8 mouse cellular contexts compared by ENCODE assay signal in the genomic region with DNA sequence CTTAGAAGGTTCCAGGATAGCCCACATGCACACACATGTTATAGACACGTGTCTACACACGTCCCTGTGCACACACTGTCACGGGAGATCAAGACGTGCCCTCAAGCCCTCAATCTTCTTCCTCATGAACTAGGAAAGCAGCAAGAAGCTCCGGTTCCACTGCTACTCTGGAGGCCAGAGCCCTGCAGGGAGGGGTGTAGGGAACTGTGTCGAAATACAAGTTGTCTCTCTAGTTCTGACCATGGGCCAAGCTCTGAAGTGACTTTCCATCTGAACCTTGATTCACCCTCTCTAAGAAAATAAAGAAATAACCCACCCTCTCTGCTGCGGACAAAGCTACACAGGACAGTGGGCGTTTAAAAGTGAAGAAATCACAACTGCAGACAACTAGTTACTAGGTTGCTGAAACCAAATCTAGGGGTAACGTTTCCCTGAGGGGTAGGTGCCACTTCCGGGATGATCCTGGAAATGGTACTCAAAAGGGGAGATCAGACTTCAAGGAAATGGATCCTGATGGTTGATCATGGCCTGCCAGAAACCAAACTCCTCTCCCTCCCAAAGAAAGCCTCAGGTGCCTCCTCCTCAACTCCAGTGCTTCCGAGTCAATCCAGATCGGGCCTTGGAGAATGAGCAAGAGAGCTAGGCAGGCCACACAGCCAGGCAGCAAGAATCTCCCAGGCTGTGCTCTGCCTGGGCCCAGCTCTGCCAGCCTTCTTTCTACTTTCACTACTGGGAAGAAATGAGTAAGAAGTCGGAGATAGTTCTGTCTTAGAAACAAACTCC. TPM values are rescaled to one million over a fixed set of nuclear protein-coding genes. Genes with fewer than 3 reads are reported as not detected.
DNase-seq lines count a peak whose midpoint lies in the region; ATAC-seq and TF ChIP-seq lines count a peak whose summit lies in the region.

No protein-coding gene starts in this region.

- H3K9ac ChIP-seq in forebrain, postnatal 0 days: peak overlapping the region; percentile 83
- H3K9ac ChIP-seq in liver, embryonic 12.5 days: peak overlapping the region; percentile 93
- H3K9ac ChIP-seq in neural tube, embryonic 15.5 days (replicated peaks): peak overlapping the region; percentile 96

- H3K9me3 ChIP-seq in heart, embryonic 10.5 days: no peaks in the 10 kb centered on the region
- H3K9me3 ChIP-seq in forebrain, postnatal 0 days (ENCODE audit: low read length): no peaks in the 10 kb centered on the region
- no peaks in the 10 kb centered on the region for H3K9me3 ChIP-seq in liver, embryonic 12.5 days (replicated peaks)
- H3K9me3 ChIP-seq in neural tube, embryonic 15.5 days (replicated peaks): no peaks in the 10 kb centered on the region

- H3K4me3 ChIP-seq in heart, embryonic 10.5 days: peak overlapping the region; percentile 96
- H3K4me3 ChIP-seq in forebrain, postnatal 0 days (ENCODE audit: low read depth, low read length): peak overlapping the region; percentile 88
- peak overlapping the region; percentile 80 for H3K4me3 ChIP-seq in liver, embryonic 12.5 days
- peak overlapping the region; percentile 90 for H3K4me3 ChIP-seq in neural tube, embryonic 15.5 days (replicated peaks)

- H3K36me3 ChIP-seq in heart, embryonic 10.5 days: peaks cover 35% of the 10 kb centered on the region
- H3K36me3 ChIP-seq in forebrain, postnatal 0 days (ENCODE audit: insufficient read depth): peaks cover 32% of the 10 kb centered on the region
- H3K36me3 ChIP-seq in liver, embryonic 12.5 days: peaks cover 44% of the 10 kb centered on the region
- peaks cover 35% of the 10 kb centered on the region for H3K36me3 ChIP-seq in neural tube, embryonic 15.5 days

- H3K4me1 ChIP-seq in heart, embryonic 10.5 days: peaks cover 23% of the 10 kb centered on the region
- H3K4me1 ChIP-seq in forebrain, postnatal 0 days (ENCODE audit: insufficient read depth): peaks cover 16% of the 10 kb centered on the region
- peaks cover 33% of the 10 kb centered on the region for H3K4me1 ChIP-seq in liver, embryonic 12.5 days
- H3K4me1 ChIP-seq in neural tube, embryonic 15.5 days: peaks cover 47% of the 10 kb centered on the region

- 59% methylated on average over 13 of the region's 13 CpGs for WGBS in heart, embryonic 10.5 days
- 65% methylated on average over 13 of the region's 13 CpGs for WGBS in forebrain, postnatal 0 days
- 58% methylated on average over 13 of the region's 13 CpGs for WGBS in liver, embryonic 12.5 days (ENCODE audit: insufficient replicate concordance)
- 67% methylated on average over 13 of the region's 13 CpGs for WGBS in neural tube, embryonic 15.5 days

- H3K27ac ChIP-seq in heart, embryonic 10.5 days: peak overlapping the region; percentile 97
- no peak overlapping the region for H3K27ac ChIP-seq in forebrain, postnatal 0 days (ENCODE audit: low read depth, low read length)
- H3K27ac ChIP-seq in liver, embryonic 12.5 days: peak overlapping the region; percentile 90
- H3K27ac ChIP-seq in neural tube, embryonic 15.5 days (replicated peaks): peak overlapping the region; percentile 90

- no peak for TF ChIP-seq CTCF in forebrain, postnatal 0 days (IDR thresholded peaks at IDR 0.05; ENCODE audit: low read depth)

- peak overlapping the region; percentile 95 for H3K4me2 ChIP-seq in forebrain, postnatal 0 days (ENCODE audit: low read depth)
- peak overlapping the region; percentile 90 for H3K4me2 ChIP-seq in liver, embryonic 12.5 days
- peak overlapping the region; percentile 94 for H3K4me2 ChIP-seq in neural tube, embryonic 15.5 days

- intact Hi-C loops in heart, postnatal 25 days (cut with DNase I): loop anchor here (2.0 kb wide), 2 partner anchors 31 to 47 kb away; a partner anchor contains a TSS

- DNase-seq in heart, embryonic 10.5 days (ENCODE audit: low spot score): peak; percentile 74
- DNase-seq in heart, postnatal 25 days (ENCODE audit: low spot score): no peak
- peak; percentile 48 for DNase-seq in NIH3T3 (ENCODE audit: low read depth)
- no peak for DNase-seq in forebrain, postnatal 0 days
- DNase-seq in ovary, postnatal 10 days (ENCODE audit: low spot score): no peak
- DNase-seq in cerebellum, postnatal 36 days: no peak

- no peaks in the 10 kb centered on the region for H3K27me3 ChIP-seq in heart, embryonic 10.5 days (ENCODE audit: insufficient read depth, poor library complexity, severe bottlenecking)
- no peaks in the 10 kb centered on the region for H3K27me3 ChIP-seq in forebrain, postnatal 0 days (ENCODE audit: insufficient read depth, low read length)
- H3K27me3 ChIP-seq in liver, embryonic 12.5 days (replicated peaks): no peaks in the 10 kb centered on the region
- no peaks in the 10 kb centered on the region for H3K27me3 ChIP-seq in neural tube, embryonic 15.5 days (replicated peaks)

- no peak for ATAC-seq in forebrain, postnatal 0 days
- no peak for ATAC-seq in liver, embryonic 12.5 days
- ATAC-seq in neural tube, embryonic 15.5 days (ENCODE audit: low FRiP score): no peak

RNA-seq across cellular contexts. Expression of a gene that starts 1.4 kb away (rescaled TPM):
- polyA plus RNA-seq in heart, embryonic 10.5 days (2016; fragmentation: Nextera tagmentation; extraction: Ambion mirVana): 37.0 and 37.2 TPM in 2 replicates
- 10 to 100 TPM; 70.9 to 76.5 TPM for total RNA-seq in heart, postnatal 25 days (2021)
- 65.6 and 77.5 TPM in 2 replicates for total RNA-seq in forebrain, postnatal 0 days (2014; rRNA removed)
- polyA plus RNA-seq in forebrain, postnatal 0 days (2015; fragmentation: Nextera tagmentation; extraction: Ambion mirVana): 33.5 and 46.5 TPM in 2 replicates
- polyA plus RNA-seq in liver, embryonic 12.5 days (2016; fragmentation: Nextera tagmentation; extraction: Ambion mirVana): 31.5 and 33.3 TPM in 2 replicates
- polyA plus RNA-seq in neural tube, embryonic 15.5 days (2015; fragmentation: Nextera tagmentation; extraction: Ambion mirVana): 49.2 and 55.1 TPM in 2 replicates

RNA-seq across cellular contexts. Expression of a gene that starts 17.8 kb away (rescaled TPM):
- 303 and 413 TPM in 2 replicates for polyA plus RNA-seq in heart, embryonic 10.5 days (2016; fragmentation: Nextera tagmentation; extraction: Ambion mirVana)
- 10 to 100 TPM; 45.4 to 93.0 TPM for total RNA-seq in heart, postnatal 25 days (2021)
- 5.6 and 7.7 TPM in 2 replicates for total RNA-seq in forebrain, postnatal 0 days (2014; rRNA removed)
- 3.5 and 3.7 TPM in 2 replicates for polyA plus RNA-seq in forebrain, postnatal 0 days (2015; fragmentation: Nextera tagmentation; extraction: Ambion mirVana)
- polyA plus RNA-seq in liver, embryonic 12.5 days (2016; fragmentation: Nextera tagmentation; extraction: Ambion mirVana): 9.2 and 11.0 TPM in 2 replicates
- 8.5 and 44.8 TPM in 2 replicates for polyA plus RNA-seq in neural tube, embryonic 15.5 days (2015; fragmentation: Nextera tagmentation; extraction: Ambion mirVana)

RNA-seq across cellular contexts. Expression of a gene that starts 47.0 kb away (rescaled TPM):
- 45.5 and 50.3 TPM in 2 replicates for polyA plus RNA-seq in heart, embryonic 10.5 days (2016; fragmentation: Nextera tagmentation; extraction: Ambion mirVana)
- total RNA-seq in heart, postnatal 25 days (2021): 10 to 100 TPM; 30.6 to 31.4 TPM
- total RNA-seq in forebrain, postnatal 0 days (2014; rRNA removed): 52.2 and 62.9 TPM in 2 replicates
- polyA plus RNA-seq in forebrain, postnatal 0 days (2015; fragmentation: Nextera tagmentation; extraction: Ambion mirVana): 53.8 and 73.5 TPM in 2 replicates
- polyA plus RNA-seq in liver, embryonic 12.5 days (2016; fragmentation: Nextera tagmentation; extraction: Ambion mirVana): 17.5 and 24.0 TPM in 2 replicates
- 77.0 and 83.6 TPM in 2 replicates for polyA plus RNA-seq in neural tube, embryonic 15.5 days (2015; fragmentation: Nextera tagmentation; extraction: Ambion mirVana)

RNA-seq across cellular contexts. Expression of a gene that starts 47.4 kb away (rescaled TPM):
- 18.5 and 22.1 TPM in 2 replicates for polyA plus RNA-seq in heart, embryonic 10.5 days (2016; fragmentation: Nextera tagmentation; extraction: Ambion mirVana)
- 10 to 100 TPM; 17.1 to 18.9 TPM for total RNA-seq in heart, postnatal 25 days (2021)
- 32.5 and 33.8 TPM in 2 replicates for total RNA-seq in forebrain, postnatal 0 days (2014; rRNA removed)
- polyA plus RNA-seq in forebrain, postnatal 0 days (2015; fragmentation: Nextera tagmentation; extraction: Ambion mirVana): 13.7 and 16.1 TPM in 2 replicates
- 9.8 and 10.6 TPM in 2 replicates for polyA plus RNA-seq in liver, embryonic 12.5 days (2016; fragmentation: Nextera tagmentation; extraction: Ambion mirVana)
- 25.0 and 25.8 TPM in 2 replicates for polyA plus RNA-seq in neural tube, embryonic 15.5 days (2015; fragmentation: Nextera tagmentation; extraction: Ambion mirVana)

RNA-seq across cellular contexts. Expression of a gene that starts 58.8 kb away (rescaled TPM):
- 183 and 212 TPM in 2 replicates for polyA plus RNA-seq in heart, embryonic 10.5 days (2016; fragmentation: Nextera tagmentation; extraction: Ambion mirVana)
- total RNA-seq in heart, postnatal 25 days (2021): 10 to 100 TPM; 55.1 to 62.3 TPM
- total RNA-seq in forebrain, postnatal 0 days (2014; rRNA removed): 318 and 354 TPM in 2 replicates
- 222 and 258 TPM in 2 replicates for polyA plus RNA-seq in forebrain, postnatal 0 days (2015; fragmentation: Nextera tagmentation; extraction: Ambion mirVana)
- polyA plus RNA-seq in liver, embryonic 12.5 days (2016; fragmentation: Nextera tagmentation; extraction: Ambion mirVana): 118 and 125 TPM in 2 replicates
- 250 and 251 TPM in 2 replicates for polyA plus RNA-seq in neural tube, embryonic 15.5 days (2015; fragmentation: Nextera tagmentation; extraction: Ambion mirVana)

Comparison
In these comparisons a context has a peak if more than half of its experiments do, and no peak if none do; other contexts are left out.
1. DNase-seq: peak in heart, embryonic 10.5 days (single experiment) and NIH3T3 (single experiment); none in heart, postnatal 25 days (single experiment), forebrain, postnatal 0 days (single experiment), ovary, postnatal 10 days (single experiment) and cerebellum, postnatal 36 days (0 of 2).
2. Peak in every context shown above with its lines, with median percentiles within 50 percentile points of each other: H3K4me3 ChIP-seq, H3K4me2 ChIP-seq and H3K9ac ChIP-seq.